8 mouse cellular contexts compared by ENCODE assay signal in genomic region chr1:135548750-135549149, GRCm38 (mm10). TPM values are rescaled to one million over a fixed set of nuclear protein-coding genes. Genes with fewer than 3 reads are reported as not detected.
DNase-seq lines count a peak whose midpoint lies in the region; ATAC-seq lines count a peak whose summit lies in the region.

No protein-coding gene starts in this region.

- H3K4me3 ChIP-seq in lung, embryonic 16.5 days (ENCODE audit: low read length), result no peak overlapping the region

- H3K4me2 ChIP-seq in lung, embryonic 16.5 days (ENCODE audit: low read depth, low read length), result no peak overlapping the region

- peak overlapping the region; percentile 60 for H3K27ac ChIP-seq in lung, embryonic 16.5 days (ENCODE audit: low read length)

- peak; percentile 68 for ATAC-seq in lung, embryonic 16.5 days (ENCODE audit: low read depth)

- H3K27me3 ChIP-seq in lung, embryonic 16.5 days (ENCODE audit: control insufficient read depth, insufficient read depth, low read depth, low read length), result no peaks in the 10 kb centered on the region

- H3K36me3 ChIP-seq in lung, embryonic 16.5 days (ENCODE audit: control insufficient read depth, insufficient read depth, low read length), result no peaks in the 10 kb centered on the region

- DNase-seq in layer of hippocampus, adult 11-12 months (ENCODE audit: low spot score), result peak; percentile 63
- no peak for DNase-seq in layer of hippocampus, postnatal 25 days (ENCODE audit: extremely low spot score in 1 of 2, low spot score in 1 of 2)
- peak; percentile 43 for DNase-seq in cerebellum, adult 9-10 months
- peak; percentile 82 to 85 for DNase-seq in heart, adult 9 months (ENCODE audit: low spot score in 2 of 2)
- peak; percentile 86 for DNase-seq in kidney, adult 18-20 months
- DNase-seq in urinary bladder, postnatal 4 days (ENCODE audit: low spot score in 2 of 2), result peak; percentile 73 to 83
- no peak for DNase-seq in thymus, postnatal 14 days

- H3K9ac ChIP-seq in lung, embryonic 16.5 days (ENCODE audit: low read length), result no peak overlapping the region

- WGBS in lung, embryonic 16.5 days, result 40% methylated on average over 9 of the region's 9 CpGs

- H3K4me1 ChIP-seq in lung, embryonic 16.5 days (replicated peaks; ENCODE audit: control insufficient read depth, insufficient read depth, low read length), result peaks cover 15% of the 10 kb centered on the region

- no peaks in the 10 kb centered on the region for H3K9me3 ChIP-seq in lung, embryonic 16.5 days (ENCODE audit: control insufficient read depth, low read length)

RNA-seq across cellular contexts. Expression of gene Nav1, which starts 58.3 kb away (rescaled TPM):
- total RNA-seq in layer of hippocampus, postnatal 25 days (2021), result 10 to 100 TPM; 64.2 to 96.4 TPM
- polyA plus RNA-seq in lung, embryonic 16.5 days (2015; fragmentation: Nextera tagmentation; extraction: Ambion mirVana), result 10.8 and 11.5 TPM in 2 replicates

Comparison
In these comparisons a context has a peak if more than half of its experiments do, and no peak if none do; other contexts are left out.
1. DNase-seq: peak in layer of hippocampus, adult 11-12 months (single experiment), cerebellum, adult 9-10 months (single experiment), heart, adult 9 months (2 of 2), kidney, adult 18-20 months (single experiment) and urinary bladder, postnatal 4 days (2 of 2); none in layer of hippocampus, postnatal 25 days (0 of 2) and thymus, postnatal 14 days (single experiment).